Mouse (Mus musculus): Measurements from ENCODE around the gene Eef1g.

DNA sequence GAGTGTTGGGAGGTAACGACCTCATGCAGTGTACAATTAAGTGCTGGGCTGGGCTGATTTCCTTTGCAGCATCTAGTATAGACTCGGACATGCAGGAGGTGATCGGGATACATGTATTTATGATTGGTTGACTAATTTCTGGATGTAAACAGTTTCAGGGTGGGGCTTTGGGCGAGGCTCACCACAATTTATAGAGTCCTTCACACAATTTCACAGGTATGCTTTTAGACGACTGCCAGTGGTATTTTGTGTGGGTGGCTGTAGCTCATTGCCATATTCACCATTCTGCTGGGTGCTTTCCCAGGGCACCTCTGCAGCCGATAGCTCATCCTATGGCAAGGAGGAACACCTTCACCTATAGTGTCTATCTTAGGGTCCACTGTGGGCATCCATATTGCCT, 31.7 kb downstream of the Eef1g start:
- no peak for TF ChIP-seq CTCF (IDR thresholded peaks at IDR 0.05; ENCODE audit: extremely low read depth, insufficient read depth, insufficient read length, insufficient replicate concordance)
- TF ChIP-seq POLR2A (IDR thresholded peaks at IDR 0.05; ENCODE audit: low read depth, low read length), result no peak
